ENCODE assay signal across 39 mouse cellular contexts in the genomic region with DNA sequence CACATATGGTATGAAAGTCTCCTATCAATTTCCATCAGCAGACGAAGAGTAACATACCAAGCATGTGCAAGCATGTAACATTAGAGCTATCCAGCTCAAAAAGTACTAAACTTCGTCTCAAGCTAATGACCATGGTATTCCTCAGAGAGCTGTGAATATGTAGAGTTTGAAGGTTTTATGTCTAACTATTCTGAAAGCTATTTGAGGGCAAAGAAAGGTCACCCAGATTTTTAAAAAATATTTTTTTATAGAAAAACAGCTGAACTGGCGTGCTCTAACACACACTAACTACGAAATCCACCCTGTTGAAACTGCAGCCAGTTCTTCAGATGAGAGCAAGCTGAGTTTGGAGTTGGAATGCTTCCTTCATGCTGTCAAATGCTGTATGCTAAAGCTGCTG. TPM values are rescaled to one million over a fixed set of nuclear protein-coding genes. Genes with fewer than 3 reads are reported as not detected.
DNase-seq lines count a peak whose midpoint lies in the region; ATAC-seq and TF ChIP-seq lines count a peak whose summit lies in the region.
"Had no signal": no experiment of that assay in that cellular context is flagged by ENCODE, and none has a peak within 500 bp of the region (broad histone marks: within the 10 kb centered on the region; RNA-seq: fewer than 3 reads in every experiment).

No protein-coding gene starts in this region.

- H3K4me1 ChIP-seq in forebrain, postnatal 0 days (ENCODE audit: insufficient read depth), result no peaks in the 10 kb centered on the region
- H3K4me1 ChIP-seq in forebrain, embryonic 16.5 days (replicated peaks; ENCODE audit: control insufficient read depth, insufficient read depth, low read length), result no peaks in the 10 kb centered on the region
- H3K4me1 ChIP-seq in limb, embryonic 12.5 days (replicated peaks), result peaks cover 7% of the 10 kb centered on the region
- peaks cover 11% of the 10 kb centered on the region for H3K4me1 ChIP-seq in limb, embryonic 10.5 days
- peaks cover 16% of the 10 kb centered on the region for H3K4me1 ChIP-seq in kidney, embryonic 15.5 days
- peaks cover 18% of the 10 kb centered on the region for H3K4me1 ChIP-seq in limb, embryonic 13.5 days
- H3K4me1 ChIP-seq: embryonic facial prominence, embryonic 15.5 days; forebrain, embryonic 13.5 days; liver, embryonic 13.5 days; megakaryocyte, embryonic 14.5 days; midbrain, embryonic 15.5 days; neural tube, embryonic 15.5 days had no signal

- no peak overlapping the region for H3K9ac ChIP-seq in forebrain, postnatal 0 days
- no peak overlapping the region for H3K9ac ChIP-seq in forebrain, embryonic 16.5 days (replicated peaks; ENCODE audit: low read depth, low read length)
- H3K9ac ChIP-seq in limb, embryonic 12.5 days (replicated peaks), result no peak overlapping the region
- no peak overlapping the region for H3K9ac ChIP-seq in kidney, embryonic 15.5 days
- H3K9ac ChIP-seq in limb, embryonic 13.5 days, result no peak overlapping the region
- H3K9ac ChIP-seq: embryonic facial prominence, embryonic 15.5 days; forebrain, embryonic 13.5 days; heart, embryonic 13.5 days; liver, embryonic 13.5 days; midbrain, embryonic 15.5 days; neural tube, embryonic 15.5 days had no signal

- WGBS in forebrain, postnatal 0 days, result 77% methylated on average over 4 of the region's 4 CpGs
- WGBS in forebrain, embryonic 16.5 days, result 89% methylated on average over 4 of the region's 4 CpGs
- WGBS in limb, embryonic 12.5 days, result 48% methylated on average over 4 of the region's 4 CpGs
- WGBS in limb, embryonic 10.5 days, result 84% methylated on average over 4 of the region's 4 CpGs
- 50% methylated on average over 4 of the region's 4 CpGs for whole genome bisulfite sequencing in kidney, embryonic 15.5 days
- 21% methylated on average over 4 of the region's 4 CpGs for WGBS in limb, embryonic 13.5 days

- no peak overlapping the region for H3K4me2 ChIP-seq in forebrain, postnatal 0 days (ENCODE audit: low read depth)
- H3K4me2 ChIP-seq in forebrain, embryonic 16.5 days (ENCODE audit: low read length), result no peak overlapping the region
- H3K4me2 ChIP-seq in limb, embryonic 12.5 days, result no peak overlapping the region
- no peak overlapping the region for H3K4me2 ChIP-seq in kidney, embryonic 15.5 days
- H3K4me2 ChIP-seq in limb, embryonic 13.5 days (replicated peaks), result no peak overlapping the region
- H3K4me2 ChIP-seq: embryonic facial prominence, embryonic 15.5 days; forebrain, embryonic 13.5 days; heart, embryonic 13.5 days; liver, embryonic 13.5 days; midbrain, embryonic 15.5 days; neural tube, embryonic 15.5 days had no signal

- no peak overlapping the region for H3K27ac ChIP-seq in forebrain, postnatal 0 days (ENCODE audit: low read depth, low read length)
- no peak overlapping the region for H3K27ac ChIP-seq in forebrain, embryonic 16.5 days (ENCODE audit: low read length)
- no peak overlapping the region for H3K27ac ChIP-seq in limb, embryonic 12.5 days
- no peak overlapping the region for H3K27ac ChIP-seq in limb, embryonic 10.5 days
- H3K27ac ChIP-seq in kidney, embryonic 15.5 days, result peak overlapping the region; percentile 81
- peak overlapping the region; percentile 29; the same call in 1 of the 2 replicates for H3K27ac ChIP-seq in limb, embryonic 13.5 days
- no peak overlapping the region for H3K27ac ChIP-seq in left cerebral cortex, adult 2 months
- H3K27ac ChIP-seq: embryonic facial prominence, embryonic 15.5 days; forebrain, embryonic 13.5 days; heart, embryonic 13.5 days; layer of hippocampus, adult 2 months; liver, embryonic 13.5 days; midbrain, embryonic 15.5 days; neural tube, embryonic 15.5 days had no signal

- intact Hi-C loops in left cerebral cortex, adult 2 months (cut with DNase I), result no loop called here

- peak; percentile 45; the same call in 1 of the 2 replicates for ATAC-seq in forebrain, postnatal 0 days
- no peak for ATAC-seq in forebrain, embryonic 16.5 days
- ATAC-seq in limb, embryonic 12.5 days (ENCODE audit: insufficient number of reproducible peaks, insufficient read depth, low FRiP score, low TSS enrichment, low read depth), result peak; percentile 63; the same call in 1 of the 2 replicates
- ATAC-seq in kidney, embryonic 15.5 days (replicated peaks; ENCODE audit: low FRiP score), result no peak
- ATAC-seq in limb, embryonic 13.5 days (ENCODE audit: low FRiP score, low read depth), result peak; percentile 78
- ATAC-seq: forebrain, embryonic 13.5 days; hindbrain, embryonic 16.5 days; lung, postnatal 0 days; midbrain, embryonic 15.5 days; Patski had no signal

- H3K9me3 ChIP-seq in forebrain, postnatal 0 days (ENCODE audit: low read length), result no peaks in the 10 kb centered on the region
- H3K9me3 ChIP-seq in forebrain, embryonic 16.5 days (ENCODE audit: control insufficient read depth, low read length), result no peaks in the 10 kb centered on the region
- H3K9me3 ChIP-seq in limb, embryonic 12.5 days, result no peaks in the 10 kb centered on the region
- H3K9me3 ChIP-seq in limb, embryonic 10.5 days (replicated peaks), result no peaks in the 10 kb centered on the region
- H3K9me3 ChIP-seq in kidney, embryonic 15.5 days (replicated peaks), result no peaks in the 10 kb centered on the region
- H3K9me3 ChIP-seq in limb, embryonic 13.5 days, result no peaks in the 10 kb centered on the region
- H3K9me3 ChIP-seq: embryonic facial prominence, embryonic 15.5 days; forebrain, embryonic 13.5 days; G1E; heart, embryonic 13.5 days; liver, embryonic 13.5 days; megakaryocyte, embryonic 14.5 days; midbrain, embryonic 15.5 days; neural tube, embryonic 15.5 days had no signal

- no peaks in the 10 kb centered on the region for H3K36me3 ChIP-seq in forebrain, postnatal 0 days (ENCODE audit: insufficient read depth)
- no peaks in the 10 kb centered on the region for H3K36me3 ChIP-seq in forebrain, embryonic 16.5 days (ENCODE audit: control insufficient read depth, insufficient read depth)
- no peaks in the 10 kb centered on the region for H3K36me3 ChIP-seq in limb, embryonic 12.5 days
- H3K36me3 ChIP-seq in limb, embryonic 10.5 days, result no peaks in the 10 kb centered on the region
- no peaks in the 10 kb centered on the region for H3K36me3 ChIP-seq in kidney, embryonic 15.5 days
- H3K36me3 ChIP-seq in limb, embryonic 13.5 days, result no peaks in the 10 kb centered on the region
- H3K36me3 ChIP-seq: embryonic facial prominence, embryonic 15.5 days; G1E; heart, embryonic 13.5 days; liver, embryonic 13.5 days; midbrain, embryonic 15.5 days; neural tube, embryonic 15.5 days had no signal

- DNase-seq in forebrain, postnatal 0 days, result no peak
- no peak for DNase-seq in limb, embryonic 10.5 days (ENCODE audit: low spot score)
- DNase-seq in adrenal gland, adult 8-10 months, result no peak
- DNase-seq in left cerebral cortex, adult 2 months (ENCODE audit: extremely low spot score in 1 of 2, low spot score in 2 of 2), result no peak
- DNase-seq: adrenal gland, postnatal 14 days; cerebellum, adult 11 months; cerebellum, postnatal 10 days; left cerebral cortex, postnatal 4 days; liver, embryonic 13.5 days; lung, adult 18-20 months; lung, postnatal 4 days; retina, postnatal 1 day; right cerebral cortex, postnatal 14 days; thymus, postnatal 14 days had no signal

- H3K4me3 ChIP-seq in forebrain, postnatal 0 days (ENCODE audit: low read depth, low read length), result no peak overlapping the region
- no peak overlapping the region for H3K4me3 ChIP-seq in forebrain, embryonic 16.5 days (replicated peaks; ENCODE audit: low read length)
- no peak overlapping the region for H3K4me3 ChIP-seq in limb, embryonic 12.5 days (replicated peaks)
- no peak overlapping the region for H3K4me3 ChIP-seq in limb, embryonic 10.5 days
- H3K4me3 ChIP-seq in kidney, embryonic 15.5 days (replicated peaks), result no peak overlapping the region
- no peak overlapping the region for H3K4me3 ChIP-seq in limb, embryonic 13.5 days
- no peak overlapping the region for H3K4me3 ChIP-seq in left cerebral cortex, adult 2 months
- H3K4me3 ChIP-seq: embryonic facial prominence, embryonic 15.5 days; forebrain, embryonic 13.5 days; heart, embryonic 13.5 days; layer of hippocampus, adult 2 months; liver, embryonic 13.5 days; megakaryocyte, embryonic 14.5 days; midbrain, embryonic 15.5 days; neural tube, embryonic 15.5 days had no signal

- H3K27me3 ChIP-seq in forebrain, postnatal 0 days (ENCODE audit: insufficient read depth, low read length), result no peaks in the 10 kb centered on the region
- no peaks in the 10 kb centered on the region for H3K27me3 ChIP-seq in forebrain, embryonic 16.5 days (replicated peaks; ENCODE audit: control insufficient read depth, insufficient read depth, low read length)
- no peaks in the 10 kb centered on the region; the same call in 1 of the 2 replicates for H3K27me3 ChIP-seq in limb, embryonic 12.5 days
- H3K27me3 ChIP-seq in limb, embryonic 10.5 days (ENCODE audit: low read depth, poor library complexity, severe bottlenecking), result no peaks in the 10 kb centered on the region
- H3K27me3 ChIP-seq in kidney, embryonic 15.5 days, result no peaks in the 10 kb centered on the region
- no peaks in the 10 kb centered on the region for H3K27me3 ChIP-seq in limb, embryonic 13.5 days
- H3K27me3 ChIP-seq: embryonic facial prominence, embryonic 15.5 days; forebrain, embryonic 13.5 days; heart, embryonic 13.5 days; liver, embryonic 13.5 days; midbrain, embryonic 15.5 days; neural tube, embryonic 15.5 days; Patski had no signal

- TF ChIP-seq CTCF in forebrain, postnatal 0 days (IDR thresholded peaks at IDR 0.05; ENCODE audit: low read depth), result no peak
- TF ChIP-seq CTCF in left cerebral cortex, adult 2 months (IDR thresholded peaks at IDR 0.05), result no peak

RNA-seq across cellular contexts. Expression of a gene that starts 7.5 kb away (rescaled TPM):
- total RNA-seq in forebrain, postnatal 0 days (2014; rRNA removed), result not detected in 2 replicates
- polyA plus RNA-seq in forebrain, postnatal 0 days (2015; fragmentation: Nextera tagmentation; extraction: Ambion mirVana), result not detected in 2 replicates
- not detected in 2 replicates for polyA plus RNA-seq in forebrain, embryonic 16.5 days (2015; fragmentation: Nextera tagmentation; extraction: Ambion mirVana)
- polyA plus RNA-seq in limb, embryonic 12.5 days (2016; fragmentation: Nextera tagmentation; extraction: Ambion mirVana), result not detected in 2 replicates
- polyA plus RNA-seq in limb, embryonic 10.5 days (2016; fragmentation: Nextera tagmentation; extraction: Ambion mirVana), result not detected in 2 replicates
- not detected in 2 replicates for polyA plus RNA-seq in kidney, embryonic 15.5 days (2015; fragmentation: Nextera tagmentation; extraction: Ambion mirVana)
- polyA plus RNA-seq in limb, embryonic 13.5 days (2015; fragmentation: Nextera tagmentation; extraction: Ambion mirVana), result not detected in 2 replicates
- total RNA-seq in adrenal gland, adult 8-10 months (2022), result not detected
- total RNA-seq in left cerebral cortex, adult 2 months (2021), result not detected
- total RNA-seq: adrenal gland, postnatal 14 days; common myeloid progenitor, adult 5-6 weeks; G1E; gastrocnemius, adult 8-10 months; gastrocnemius, postnatal 4 days; heart, adult 8-10 months; heart, postnatal 14 days; layer of hippocampus, adult 2 months; layer of hippocampus, postnatal 25 days; left cerebral cortex, postnatal 4 days had no signal
- polyA plus RNA-seq: embryonic facial prominence, embryonic 15.5 days; forebrain, embryonic 13.5 days; G1E; heart, embryonic 13.5 days; hindbrain, embryonic 11.5 days; hindbrain, embryonic 16.5 days; intestine, embryonic 14.5 days; liver, embryonic 13.5 days; lung, postnatal 0 days; midbrain, embryonic 15.5 days; neural tube, embryonic 15.5 days; Patski; small intestine, adult 2 months; stomach, embryonic 14.5 days had no signal

RNA-seq across cellular contexts. Expression of a gene that starts 33.3 kb away (rescaled TPM):
- 2.6 and 3.5 TPM in 2 replicates for total RNA-seq in forebrain, postnatal 0 days (2014; rRNA removed)
- polyA plus RNA-seq in forebrain, postnatal 0 days (2015; fragmentation: Nextera tagmentation; extraction: Ambion mirVana), result 10.1 and 11.8 TPM in 2 replicates
- polyA plus RNA-seq in forebrain, embryonic 16.5 days (2015; fragmentation: Nextera tagmentation; extraction: Ambion mirVana), result 9.6 and 14.1 TPM in 2 replicates
- 19.9 and 20.3 TPM in 2 replicates for polyA plus RNA-seq in limb, embryonic 12.5 days (2016; fragmentation: Nextera tagmentation; extraction: Ambion mirVana)
- 11.5 and 11.6 TPM in 2 replicates for polyA plus RNA-seq in limb, embryonic 10.5 days (2016; fragmentation: Nextera tagmentation; extraction: Ambion mirVana)
- 12.0 and 15.1 TPM in 2 replicates for polyA plus RNA-seq in kidney, embryonic 15.5 days (2015; fragmentation: Nextera tagmentation; extraction: Ambion mirVana)
- 15.3 and 19.4 TPM in 2 replicates for polyA plus RNA-seq in limb, embryonic 13.5 days (2015; fragmentation: Nextera tagmentation; extraction: Ambion mirVana)
- 1 to 10 TPM; 1.1 to 2.4 (median 1.4) TPM for total RNA-seq in adrenal gland, adult 8-10 months (2022)
- total RNA-seq in left cerebral cortex, adult 2 months (2021), result 1 to 10 TPM; 2.7 to 5.0 TPM

RNA-seq across cellular contexts. Expression of a gene that starts 44.6 kb away (rescaled TPM):
- total RNA-seq in forebrain, postnatal 0 days (2014; rRNA removed), result 11.4 and 12.6 TPM in 2 replicates
- polyA plus RNA-seq in forebrain, postnatal 0 days (2015; fragmentation: Nextera tagmentation; extraction: Ambion mirVana), result 4.3 and 4.9 TPM in 2 replicates
- polyA plus RNA-seq in forebrain, embryonic 16.5 days (2015; fragmentation: Nextera tagmentation; extraction: Ambion mirVana), result 9.8 and 13.4 TPM in 2 replicates
- 13.9 and 14.0 TPM in 2 replicates for polyA plus RNA-seq in limb, embryonic 12.5 days (2016; fragmentation: Nextera tagmentation; extraction: Ambion mirVana)
- polyA plus RNA-seq in limb, embryonic 10.5 days (2016; fragmentation: Nextera tagmentation; extraction: Ambion mirVana), result 7.0 and 11.5 TPM in 2 replicates
- 10.3 and 11.8 TPM in 2 replicates for polyA plus RNA-seq in kidney, embryonic 15.5 days (2015; fragmentation: Nextera tagmentation; extraction: Ambion mirVana)
- polyA plus RNA-seq in limb, embryonic 13.5 days (2015; fragmentation: Nextera tagmentation; extraction: Ambion mirVana), result 12.2 and 14.9 TPM in 2 replicates
- 1 to 10 TPM; 2.0 to 5.2 (median 3.5) TPM for total RNA-seq in adrenal gland, adult 8-10 months (2022)
- 1 to 10 TPM; 7.4 to 8.0 TPM for total RNA-seq in left cerebral cortex, adult 2 months (2021)
- total RNA-seq: common myeloid progenitor, adult 5-6 weeks had no signal

RNA-seq across cellular contexts. Expression of a gene that starts 50.8 kb away (rescaled TPM):
- 27.3 and 31.3 TPM in 2 replicates for total RNA-seq in forebrain, postnatal 0 days (2014; rRNA removed)
- polyA plus RNA-seq in forebrain, postnatal 0 days (2015; fragmentation: Nextera tagmentation; extraction: Ambion mirVana), result 15.9 and 27.4 TPM in 2 replicates
- polyA plus RNA-seq in forebrain, embryonic 16.5 days (2015; fragmentation: Nextera tagmentation; extraction: Ambion mirVana), result 53.8 and 56.0 TPM in 2 replicates
- polyA plus RNA-seq in limb, embryonic 12.5 days (2016; fragmentation: Nextera tagmentation; extraction: Ambion mirVana), result 67.7 and 77.6 TPM in 2 replicates
- polyA plus RNA-seq in limb, embryonic 10.5 days (2016; fragmentation: Nextera tagmentation; extraction: Ambion mirVana), result 56.9 and 65.3 TPM in 2 replicates
- polyA plus RNA-seq in kidney, embryonic 15.5 days (2015; fragmentation: Nextera tagmentation; extraction: Ambion mirVana), result 72.9 and 73.1 TPM in 2 replicates
- polyA plus RNA-seq in limb, embryonic 13.5 days (2015; fragmentation: Nextera tagmentation; extraction: Ambion mirVana), result 68.1 and 72.2 TPM in 2 replicates
- 10 to 100 TPM; 38.8 to 84.1 (median 45.1) TPM for total RNA-seq in adrenal gland, adult 8-10 months (2022)
- total RNA-seq in left cerebral cortex, adult 2 months (2021), result 10 to 100 TPM; 51.6 to 52.1 TPM

Comparison
In these comparisons a context has a peak if more than half of its experiments do, and no peak if none do; other contexts are left out.
1. ATAC-seq: peak in forebrain, postnatal 0 days (single experiment), limb, embryonic 12.5 days (single experiment) and limb, embryonic 13.5 days (single experiment); none in forebrain, embryonic 16.5 days (single experiment) and kidney, embryonic 15.5 days (single experiment).
2. H3K27ac ChIP-seq: peak in kidney, embryonic 15.5 days (single experiment) and limb, embryonic 13.5 days (single experiment); none in forebrain, postnatal 0 days (single experiment), forebrain, embryonic 16.5 days (single experiment), limb, embryonic 12.5 days (single experiment), limb, embryonic 10.5 days (single experiment) and left cerebral cortex, adult 2 months (single experiment).